Mouse (Mus musculus): ENCODE measurements around the gene Itga3.

- TF ChIP-seq CTCF (IDR thresholded peaks at IDR 0.05 in 2 of 3, conservative IDR thresholded peaks at IDR 0.05 in 1 of 3; ENCODE audit: control insufficient read depth in 1 of 3, insufficient read depth in 1 of 3, low read depth in 2 of 3, low read length in 3 of 3, poor library complexity in 1 of 3, severe bottlenecking in 1 of 3), result no peak
- TF ChIP-seq MAZ (IDR thresholded peaks at IDR 0.05; ENCODE audit: low read depth, low read length), result peak; percentile 68
- TF ChIP-seq EP300 (IDR thresholded peaks at IDR 0.05; ENCODE audit: low read depth in 1 of 2, low read length in 2 of 2), result no peak
Measured at GRCm38 (mm10) chr11:95008661-95009628, 67.7 kb downstream of the Itga3 start.

Measured in MEL (cell line).